Mouse (Mus musculus) thymus, postnatal 14 days (tissue): ENCODE measurements around the gene Clec4b1.
"Not testable (repeated sequence)": the region's sequence is repeated elsewhere in the genome, so short reads cannot be mapped to it uniquely, and the experiment has no call there.

Experiments used
- DNase-seq: peaks from one replicate; pipeline ENCODE4 v3.0.0; 2021

Gene Clec4b1

DNA sequence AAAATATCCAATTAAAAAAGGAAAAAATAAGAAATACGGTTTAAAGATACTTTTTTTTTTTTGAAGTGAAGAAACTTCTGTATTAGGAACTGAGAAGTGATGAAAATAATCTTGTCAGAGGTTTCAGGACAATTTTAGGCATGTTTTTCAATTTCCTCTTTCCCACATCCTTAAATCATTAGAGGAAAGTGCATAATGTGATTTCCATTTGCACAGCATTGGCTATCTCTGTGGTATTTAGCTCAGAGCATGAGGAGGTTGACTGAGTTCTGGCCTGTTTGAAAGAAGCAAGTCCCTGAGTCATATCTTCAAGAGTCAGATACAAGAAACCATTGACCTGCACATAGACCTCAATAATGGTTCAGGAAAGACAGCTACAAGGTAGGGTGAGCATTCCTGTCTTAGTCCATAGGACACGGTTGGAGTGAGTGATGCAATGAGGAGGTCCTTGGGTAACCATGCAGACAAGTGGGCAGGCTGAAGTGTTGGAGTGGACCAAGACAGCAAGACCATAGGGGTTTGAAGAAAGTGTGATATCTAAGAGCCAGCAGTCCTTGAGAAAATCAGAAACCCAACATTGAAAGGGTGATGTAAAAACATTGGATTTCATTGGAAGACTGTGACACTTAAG lies at the start of gene Clec4b1:
Gene Clec4b1 (plus strand): TSS at position 221 of the 631 bp plus-strand sequence.
- no peak for DNase-seq

DNA sequence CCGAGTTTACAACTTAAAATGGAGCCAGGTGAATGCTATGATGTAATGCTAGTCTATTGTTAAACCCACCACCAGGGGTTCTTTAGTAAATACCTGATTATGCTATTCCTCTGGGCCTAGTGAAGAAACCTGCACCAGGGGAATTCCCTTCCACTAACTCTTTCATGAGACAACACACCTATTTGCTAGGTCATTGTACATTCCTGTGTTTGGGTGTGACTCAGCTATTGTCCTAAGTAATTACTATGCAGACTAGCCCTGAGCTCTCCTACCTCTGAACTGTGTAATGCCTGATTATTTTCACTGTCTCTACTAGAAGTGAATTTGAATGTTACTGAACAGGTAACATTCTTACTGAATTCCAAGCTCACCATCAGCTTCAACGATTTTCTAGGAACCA lies 45.1 kb upstream of the Clec4b1 start:
- DNase-seq: not testable (repeated sequence)

DNA sequence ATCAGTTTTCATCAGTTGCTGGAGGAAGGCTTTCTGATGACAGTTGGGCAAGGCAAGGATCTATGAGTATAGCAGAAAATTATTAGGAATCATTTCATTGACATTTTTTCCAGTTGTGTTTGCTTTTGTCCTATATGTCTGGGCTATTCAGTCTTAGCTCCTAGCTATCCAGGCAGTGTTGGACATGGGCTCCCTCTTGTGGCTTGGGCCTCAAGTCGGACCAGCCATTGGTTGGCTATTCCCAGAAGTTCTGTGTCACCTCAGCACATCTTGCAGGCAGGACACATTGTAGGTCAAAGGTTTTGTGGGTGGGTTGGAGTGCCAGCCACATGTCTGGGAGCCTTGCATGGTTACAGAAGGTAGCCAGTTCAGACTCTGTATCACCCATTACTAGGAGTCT lies 44.2 kb upstream of the Clec4b1 start:
- DNase-seq: no peak

DNA sequence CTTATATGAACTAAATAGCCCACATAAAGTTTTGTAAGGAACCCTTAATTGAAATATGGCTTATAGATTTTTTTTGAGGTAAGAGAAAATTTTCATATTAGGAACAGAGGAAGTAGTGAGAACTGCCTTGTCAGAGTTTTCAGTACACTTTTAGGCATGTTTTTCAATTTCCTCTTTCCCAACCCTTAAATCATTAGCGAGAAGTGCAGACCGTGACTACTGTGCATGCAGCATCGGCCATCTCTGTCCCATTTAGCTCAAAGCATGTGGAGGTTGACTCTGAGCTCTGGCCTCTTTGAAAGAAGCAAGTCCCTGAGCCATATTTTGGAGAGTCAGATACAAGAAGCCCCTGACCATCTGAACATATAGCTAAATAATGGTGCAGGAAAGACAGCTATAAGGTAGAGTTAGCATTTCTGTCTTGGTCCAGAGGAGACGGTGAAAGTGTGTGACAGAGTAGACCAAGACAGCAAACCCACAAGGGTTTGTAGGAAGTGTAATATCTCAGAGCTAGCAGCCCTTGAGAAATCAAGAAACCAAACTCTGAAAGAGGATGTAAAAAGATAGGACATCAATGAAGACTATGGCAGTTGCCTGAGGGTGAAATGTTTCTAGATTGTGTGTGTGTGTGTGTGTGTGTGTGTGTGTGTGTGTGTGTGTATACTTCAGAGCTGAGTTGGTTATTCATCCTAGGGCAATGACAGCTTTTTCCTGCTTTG lies 45.5 kb downstream of the Clec4b1 start:
- DNase-seq: no peak

DNA sequence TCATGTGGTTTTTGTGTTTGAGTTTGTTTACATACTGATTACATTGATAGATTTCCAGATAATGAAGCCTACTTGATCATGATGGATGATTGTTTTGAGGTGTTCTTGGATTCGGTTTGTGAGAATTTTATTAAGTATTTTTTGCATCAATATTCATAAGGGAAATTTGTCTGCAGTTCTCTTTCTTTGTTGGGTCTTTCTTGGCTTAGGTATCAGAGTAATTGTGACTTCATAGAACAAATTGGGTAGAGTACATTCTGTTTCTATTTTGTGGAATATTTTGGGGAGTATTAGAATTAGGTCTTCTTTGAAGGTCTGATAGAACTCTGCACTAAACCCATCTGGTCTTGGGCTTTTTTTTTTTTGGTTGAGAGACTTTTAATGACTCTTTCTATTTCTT lies 56.4 kb downstream of the Clec4b1 start, which contains the start of gene Clec4a2:
Gene Clec4a2 (plus strand): TSS at position 301 of the 400 bp plus-strand sequence.
- not testable (repeated sequence) for DNase-seq
